Mouse (Mus musculus) forebrain, embryonic 16.5 days (tissue): ENCODE results near the gene Olfr630. TPM values are rescaled to one million over a fixed set of nuclear protein-coding genes. Genes with fewer than 3 reads are reported as not detected.
"Not testable (repeated sequence)": the region's sequence is repeated elsewhere in the genome, so short reads cannot be mapped to it uniquely, and the experiment has no call there.

Source experiments
- ATAC-seq: fragments of 200-750 bp; cut with Nextera tagmentation; 2 replicates; pipeline ENCODE4 v1.8.0; 2017; ENCODE audit warnings: mild to moderate bottlenecking, moderate library complexity
- H3K27ac ChIP-seq: fragments of 300-500 bp; sonication (generic); 2 replicates; pipeline ENCODE4 v1.5.1; 2014; ENCODE audit warnings: low read length, control low read depth
- H3K27me3 ChIP-seq: fragments of 300-500 bp; sonication (generic); replicated peaks from 2 replicates; pipeline ENCODE4 v1.6.1; 2014; ENCODE audit warnings: low read length; ENCODE audit not compliant: control insufficient read depth, insufficient read depth
- H3K36me3 ChIP-seq: fragments of 300-500 bp; sonication (generic); 2 replicates; pipeline ENCODE4 v1.6.1; 2014; ENCODE audit not compliant: control insufficient read depth, insufficient read depth
- H3K4me1 ChIP-seq: fragments of 300-500 bp; sonication (generic); replicated peaks from 2 replicates; pipeline ENCODE4 v1.6.1; 2014; ENCODE audit warnings: low read length; ENCODE audit not compliant: control insufficient read depth, insufficient read depth
- H3K4me2 ChIP-seq: fragments of 300-500 bp; sonication (generic); 2 replicates; pipeline ENCODE4 v1.6.1; 2014; ENCODE audit warnings: mild to moderate bottlenecking, low read length, control low read depth
- H3K4me3 ChIP-seq: fragments of 300-500 bp; sonication (generic); replicated peaks from 2 replicates; pipeline ENCODE4 v1.5.1; 2014; ENCODE audit warnings: mild to moderate bottlenecking, low read length, control low read depth
- H3K9ac ChIP-seq: fragments of 300-500 bp; sonication (generic); replicated peaks from 2 replicates; pipeline ENCODE4 v1.6.1; 2014; ENCODE audit warnings: low read depth, low read length, control low read depth
- H3K9me3 ChIP-seq: fragments of 300-500 bp; sonication (generic); 2 replicates; pipeline ENCODE4 v1.6.1; 2016; ENCODE audit warnings: low read length; ENCODE audit not compliant: control insufficient read depth
- WGBS: fragments of 180-500 bp; shearing (Covaris S2); extraction: QIAGEN DNeasy Blood & Tissue Kit; methylation state at CpG from one replicate; pipeline ENCODE4 v1.1.7; 2014; 5-methylcytosine and 5-hydroxymethylcytosine counted together
- polyA plus RNA-seq: library from polyadenylated mRNA; unstranded; fragments of >200 nt; fragmentation: Nextera tagmentation; extraction: Ambion mirVana; gene quantifications from 2 replicates; pipeline ENCODE4 v1.2.1, GENCODE M21; 2015

Gene Olfr630
- not detected in 2 replicates for polyA plus RNA-seq

DNA sequence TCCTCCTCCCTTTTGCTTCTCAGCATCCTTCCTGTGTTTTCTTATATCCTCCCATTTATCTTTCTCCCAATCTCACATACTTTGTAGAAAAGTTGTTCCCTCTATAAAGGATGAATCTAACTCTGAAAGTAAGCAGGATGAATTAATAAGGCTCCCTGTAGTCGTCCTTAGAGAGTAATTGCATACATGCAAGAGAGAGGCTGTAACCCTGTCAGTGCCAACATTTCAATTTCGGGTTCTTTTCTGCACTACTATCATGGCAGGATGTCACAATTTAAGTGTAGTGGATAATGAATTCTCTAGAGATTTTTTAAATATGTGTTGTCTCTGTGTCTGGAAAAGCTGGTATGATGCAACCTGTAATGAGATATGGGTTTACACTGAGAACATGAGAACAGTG is at the start of gene Olfr630:
Gene Olfr630, minus strand, starts transcription at position 101 of the 400 bp plus-strand sequence.
- ATAC-seq: no peak
- H3K36me3 ChIP-seq: no peaks in the 10 kb centered on the region
- no peak within 1 kb of the TSS for H3K27ac ChIP-seq
- no peak within 1 kb of the TSS for H3K4me2 ChIP-seq
- H3K9me3 ChIP-seq: no peaks in the 10 kb centered on the region
- H3K27me3 ChIP-seq: no peaks in the 10 kb centered on the region
- no peaks in the 10 kb centered on the region for H3K4me1 ChIP-seq
- no peak within 1 kb of the TSS for H3K4me3 ChIP-seq
- WGBS: 42% methylated on average over 2 of the region's 2 CpGs
- H3K9ac ChIP-seq: no peak within 1 kb of the TSS

DNA sequence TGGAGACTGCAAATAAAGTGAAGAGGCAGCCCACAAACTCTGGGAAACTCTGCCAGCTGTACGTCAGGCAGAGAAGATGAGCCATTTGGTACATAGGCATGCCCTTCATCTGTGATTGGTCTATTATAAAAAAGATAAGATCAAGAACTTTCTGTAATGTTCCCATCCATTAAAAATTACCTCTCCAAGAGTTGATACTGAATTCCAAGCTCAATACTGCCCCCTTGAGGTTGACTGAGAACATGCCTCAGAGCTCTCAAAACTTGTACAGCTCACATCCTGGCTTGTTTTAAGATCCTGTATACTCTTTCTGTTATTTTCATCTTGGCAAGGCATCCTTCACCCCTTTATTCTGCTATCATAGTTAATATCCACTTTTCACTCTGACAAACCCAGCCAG is 49.7 kb upstream of the Olfr630 start:
- Histone ChIP-seq H3K27ac (no peak overlapping the region), H3K4me1 (no peaks in the 10 kb centered on the region), H3K9ac (no peak overlapping the region), H3K9me3 (no peaks in the 10 kb centered on the region), H3K36me3 (no peaks in the 10 kb centered on the region), H3K4me3 (no peak overlapping the region), H3K4me2 (no peak overlapping the region), H3K27me3 (no peaks in the 10 kb centered on the region)
- no peak for ATAC-seq
- 56% methylated on average over 1 of the region's 1 CpGs for WGBS

- H3K9me3 ChIP-seq: no peaks in the 10 kb centered on the region
- no peaks in the 10 kb centered on the region for H3K36me3 ChIP-seq
- no peaks in the 10 kb centered on the region for H3K4me1 ChIP-seq
- no peak overlapping the region for H3K9ac ChIP-seq
- H3K4me3 ChIP-seq: no peak overlapping the region
- no peak overlapping the region for H3K27ac ChIP-seq
- no peak overlapping the region for H3K4me2 ChIP-seq
- H3K27me3 ChIP-seq: no peaks in the 10 kb centered on the region
- 26% methylated on average over 4 of the region's 4 CpGs for WGBS
- ATAC-seq: no peak
Measured at GRCm38 (mm10) chr7:103792669-103793388, 35.7 kb upstream of the Olfr630 start.

DNA sequence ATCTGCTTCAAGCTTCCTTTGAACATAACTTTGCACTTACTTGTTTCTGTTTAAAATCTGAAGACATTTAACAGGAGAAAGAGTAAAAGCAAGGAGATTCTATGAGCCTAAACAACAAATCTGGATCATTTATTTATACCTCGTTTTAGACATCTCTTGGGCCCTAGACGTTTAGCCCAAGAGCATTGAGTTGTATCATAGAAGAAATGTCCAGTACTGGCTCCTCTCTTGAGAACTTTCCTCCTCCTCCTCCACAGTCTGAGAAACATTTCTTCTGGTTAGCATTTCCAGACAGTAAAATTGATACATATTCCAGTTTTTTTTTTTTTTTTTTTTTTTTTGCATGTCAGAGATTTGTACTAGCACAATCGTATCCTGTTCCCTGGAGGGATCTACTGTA is 34.6 kb upstream of the Olfr630 start, which contains the start of gene Olfr67:
Gene Olfr67, minus strand, starts transcription at position 101 of the 400 bp plus-strand sequence.
- no peak within 1 kb of the TSS for H3K9ac ChIP-seq
- H3K27ac ChIP-seq: no peak within 1 kb of the TSS
- H3K4me1 ChIP-seq: no peaks in the 10 kb centered on the region
- H3K27me3 ChIP-seq: no peaks in the 10 kb centered on the region
- ATAC-seq: no peak
- H3K36me3 ChIP-seq: no peaks in the 10 kb centered on the region
- H3K4me3 ChIP-seq: no peak within 1 kb of the TSS
- no peaks in the 10 kb centered on the region for H3K9me3 ChIP-seq
- no peak within 1 kb of the TSS for H3K4me2 ChIP-seq
- WGBS: 74% methylated on average over 3 of the region's 3 CpGs

GRCm38 (mm10) chr7:103779598-103779997 is 22.5 kb upstream of the Olfr630 start, which contains the start of gene Olfr68:
Olfr68 (minus strand) TSS chr7:103779698.
- Histone ChIP-seq H3K9me3 (no peaks in the 10 kb centered on the region), H3K27ac (no peak within 1 kb of the TSS), H3K4me3 (no peak within 1 kb of the TSS), H3K27me3 (no peaks in the 10 kb centered on the region), H3K36me3 (no peaks in the 10 kb centered on the region), H3K4me1 (no peaks in the 10 kb centered on the region), H3K4me2 (no peak within 1 kb of the TSS), H3K9ac (no peak within 1 kb of the TSS)
- no peak for ATAC-seq
- 70% methylated on average over 3 of the region's 3 CpGs for WGBS

DNA sequence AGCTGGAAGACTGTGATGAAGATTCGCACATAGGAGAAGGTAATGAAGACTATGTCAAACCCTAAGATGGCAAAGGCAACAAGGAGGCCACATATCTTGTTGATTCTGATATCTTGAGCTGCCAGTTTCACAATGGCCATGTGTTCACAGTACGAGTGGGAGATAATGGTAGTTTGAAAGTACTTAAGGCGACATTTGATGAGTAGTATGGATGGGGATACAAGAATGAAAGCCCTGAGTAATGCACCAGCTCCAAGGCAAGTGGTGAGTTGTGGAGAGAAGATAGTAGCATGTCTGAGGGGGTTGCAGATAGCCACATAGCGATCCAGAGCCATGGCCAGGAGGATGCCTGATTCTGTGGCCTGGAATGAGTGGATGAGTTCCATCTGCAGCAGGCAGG is 20.5 kb upstream of the Olfr630 start:
- 86% methylated on average over 4 of the region's 4 CpGs for WGBS
- not testable (repeated sequence) for H3K4me1 ChIP-seq, H3K4me2 ChIP-seq, ATAC-seq, H3K36me3 ChIP-seq, H3K4me3 ChIP-seq, H3K27ac ChIP-seq, H3K27me3 ChIP-seq, H3K9ac ChIP-seq, H3K9me3 ChIP-seq

- 78% methylated on average over 2 of the region's 2 CpGs for WGBS
- H3K9me3 ChIP-seq: no peaks in the 10 kb centered on the region
- H3K9ac ChIP-seq: no peak within 1 kb of the TSS
- no peak within 1 kb of the TSS for H3K27ac ChIP-seq
- H3K36me3 ChIP-seq: no peaks in the 10 kb centered on the region
- ATAC-seq: no peak
- no peak within 1 kb of the TSS for H3K4me3 ChIP-seq
- no peak within 1 kb of the TSS for H3K4me2 ChIP-seq
- no peaks in the 10 kb centered on the region for H3K27me3 ChIP-seq
- H3K4me1 ChIP-seq: no peaks in the 10 kb centered on the region
Measured at GRCm38 (mm10) chr7:103771494-103771893, 14.4 kb upstream of the Olfr630 start, which contains the start of gene Olfr69. Olfr69 (minus strand) TSS chr7:103771594.

DNA sequence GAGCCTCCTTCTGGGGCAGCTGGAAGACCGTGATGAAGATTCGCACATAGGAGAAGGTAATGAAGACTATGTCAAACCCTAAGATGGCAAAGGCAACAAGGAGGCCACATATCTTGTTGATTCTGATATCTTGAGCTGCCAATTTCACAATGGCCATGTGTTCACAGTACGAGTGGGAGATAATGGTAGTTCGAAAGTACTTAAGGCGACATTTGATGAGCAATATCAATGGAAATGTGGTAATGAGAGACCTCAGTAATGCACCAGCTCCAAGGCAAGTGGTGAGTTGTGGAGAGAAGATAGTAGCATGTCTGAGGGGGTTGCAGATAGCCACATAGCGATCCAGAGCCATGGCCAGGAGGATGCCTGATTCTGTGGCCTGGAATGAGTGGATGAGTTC is 10.6 kb upstream of the Olfr630 start:
- H3K27ac ChIP-seq, H3K36me3 ChIP-seq, H3K4me1 ChIP-seq, H3K4me3 ChIP-seq, ATAC-seq, H3K27me3 ChIP-seq, H3K9me3 ChIP-seq, H3K9ac ChIP-seq, H3K4me2 ChIP-seq: not testable (repeated sequence)
- WGBS: 93% methylated on average over 6 of the region's 6 CpGs

- H3K36me3 ChIP-seq, H3K9me3 ChIP-seq, ATAC-seq, H3K4me1 ChIP-seq, H3K9ac ChIP-seq, H3K4me3 ChIP-seq, H3K27me3 ChIP-seq, H3K4me2 ChIP-seq, H3K27ac ChIP-seq: not testable (repeated sequence)
- WGBS: 89% methylated on average over 6 of the region's 6 CpGs
Measured at GRCm38 (mm10) chr7:103762212-103762611, 5.1 kb upstream of the Olfr630 start.
